Mouse (Mus musculus) neural tube, embryonic 11.5 days (tissue): ENCODE results near the gene Mink1. TPM values are rescaled to one million over a fixed set of nuclear protein-coding genes. Genes with fewer than 3 reads are reported as not detected.

Source experiments
- ATAC-seq: fragments of 200-750 bp; cut with Nextera tagmentation; 2 replicates; pipeline ENCODE4 v1.8.0; 2017; ENCODE audit warnings: moderate number of reproducible peaks, mild to moderate bottlenecking, moderate TSS enrichment, moderate library complexity; ENCODE audit not compliant: insufficient read depth, low FRiP score, low TSS enrichment
- DNase-seq: peaks from one replicate; pipeline ENCODE4 v3.0.0-alpha.2; 2015; ENCODE audit warnings: low spot score
- H3K27ac ChIP-seq: fragments of 300-500 bp; sonication (generic); 2 replicates; pipeline ENCODE4 v1.5.1; 2014; ENCODE audit warnings: low read depth, mild to moderate bottlenecking, low read length
- H3K27me3 ChIP-seq: fragments of 300-500 bp; sonication (generic); 2 replicates; pipeline ENCODE4 v1.6.1; 2014; ENCODE audit warnings: mild to moderate bottlenecking, low read length, mixed read lengths; ENCODE audit not compliant: control insufficient read depth, insufficient read depth
- H3K36me3 ChIP-seq: fragments of 300-500 bp; sonication (generic); 2 replicates; pipeline ENCODE4 v1.6.1; 2014; ENCODE audit warnings: mild to moderate bottlenecking, low read length, moderate library complexity, mixed read lengths; ENCODE audit not compliant: control insufficient read depth, insufficient read depth
- H3K4me1 ChIP-seq: fragments of 300-500 bp; sonication (generic); 2 replicates; pipeline ENCODE4 v1.6.1; 2014; ENCODE audit warnings: low read length, mixed read lengths; ENCODE audit not compliant: control insufficient read depth, insufficient read depth
- H3K4me2 ChIP-seq: fragments of 300-500 bp; sonication (generic); 2 replicates; pipeline ENCODE4 v1.6.1; 2014; ENCODE audit warnings: low read depth, mild to moderate bottlenecking, moderate library complexity
- H3K4me3 ChIP-seq: fragments of 300-500 bp; sonication (generic); 2 replicates; pipeline ENCODE4 v1.5.1; 2014; ENCODE audit warnings: low read depth, low read length
- H3K9ac ChIP-seq: fragments of 300-500 bp; sonication (generic); 2 replicates; pipeline ENCODE4 v1.6.1; 2014; ENCODE audit warnings: mild to moderate bottlenecking, low read length
- H3K9me3 ChIP-seq: fragments of 300-500 bp; sonication (generic); 2 replicates; pipeline ENCODE4 v1.6.1; 2016; ENCODE audit warnings: low read length; ENCODE audit not compliant: control insufficient read depth
- WGBS: fragments of 180-500 bp; shearing (Covaris S2); extraction: QIAGEN DNeasy Blood & Tissue Kit; methylation state at CpG from one replicate; pipeline ENCODE4 v1.1.7; 2014; 5-methylcytosine and 5-hydroxymethylcytosine counted together
- polyA plus RNA-seq: library from polyadenylated mRNA; unstranded; fragments of >200 nt; fragmentation: Nextera tagmentation; extraction: Ambion mirVana; gene quantifications from 2 replicates; pipeline ENCODE4 v1.2.1, GENCODE M21; 2014

The Mink1 gene
- polyA plus RNA-seq, 1 experiment from 2014 or later = 16.0 TPM

DNA sequence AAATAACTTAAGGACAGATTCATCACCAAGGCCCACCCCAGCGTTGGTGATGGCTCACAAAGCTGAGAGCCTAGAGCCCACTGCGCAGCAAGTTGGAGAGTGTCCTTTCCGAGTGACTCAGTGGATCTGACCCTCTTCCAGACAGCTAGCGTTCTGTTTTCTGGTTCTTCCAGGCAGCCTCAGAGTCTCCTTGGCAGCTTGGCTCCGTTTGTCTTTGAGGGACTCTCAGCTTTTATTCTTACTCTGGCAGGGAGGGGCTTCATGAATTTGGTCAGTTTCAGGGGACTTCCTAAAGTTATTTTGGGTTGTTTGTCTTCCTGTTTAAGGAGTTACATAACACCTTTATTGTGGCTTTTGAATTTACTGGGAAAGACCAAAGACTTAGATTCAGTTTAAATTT, 24.3 kb downstream of the Mink1 start:
- Histone ChIP-seq H3K36me3 (no peaks in the 10 kb centered on the region), H3K4me2 (no peak overlapping the region), H3K4me1 (peaks cover 7% of the 10 kb centered on the region; the same call in 1 of the 2 replicates), H3K9me3 (no peaks in the 10 kb centered on the region), H3K27ac (no peak overlapping the region), H3K4me3 (no peak overlapping the region), H3K27me3 (no peaks in the 10 kb centered on the region), H3K9ac (no peak overlapping the region)
- DNase-seq (no peak), ATAC-seq (no peak)
- 84% methylated on average over 5 of the region's 5 CpGs for WGBS

DNA sequence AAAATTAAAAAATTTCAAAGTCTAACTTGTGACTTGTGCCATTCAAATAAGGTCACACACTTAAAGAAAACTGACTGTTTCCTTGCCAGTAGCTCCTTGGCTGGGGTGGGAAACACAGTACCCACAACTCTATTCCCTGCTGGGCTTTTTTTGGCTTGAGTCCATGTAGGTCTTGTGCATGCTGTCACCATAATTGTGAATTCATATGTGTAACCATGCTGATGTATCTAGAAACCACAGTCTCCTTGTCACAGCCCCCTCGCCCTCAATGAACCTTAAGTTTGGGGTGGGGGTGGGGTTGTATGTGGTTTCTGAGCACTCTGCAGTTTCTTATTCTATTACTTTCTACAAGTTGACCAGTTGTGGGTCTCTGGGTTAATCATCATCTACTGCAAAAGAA, 29.1 kb downstream of the Mink1 start:
- Histone ChIP-seq H3K27ac (no peak overlapping the region), H3K4me2 (no peak overlapping the region), H3K9ac (no peak overlapping the region), H3K27me3 (no peaks in the 10 kb centered on the region), H3K36me3 (no peaks in the 10 kb centered on the region), H3K4me3 (no peak overlapping the region), H3K4me1 (no peaks in the 10 kb centered on the region), H3K9me3 (no peaks in the 10 kb centered on the region)
- WGBS = 91% methylated on average over 1 of the region's 1 CpGs
- no peak for DNase-seq
- no peak for ATAC-seq

DNA sequence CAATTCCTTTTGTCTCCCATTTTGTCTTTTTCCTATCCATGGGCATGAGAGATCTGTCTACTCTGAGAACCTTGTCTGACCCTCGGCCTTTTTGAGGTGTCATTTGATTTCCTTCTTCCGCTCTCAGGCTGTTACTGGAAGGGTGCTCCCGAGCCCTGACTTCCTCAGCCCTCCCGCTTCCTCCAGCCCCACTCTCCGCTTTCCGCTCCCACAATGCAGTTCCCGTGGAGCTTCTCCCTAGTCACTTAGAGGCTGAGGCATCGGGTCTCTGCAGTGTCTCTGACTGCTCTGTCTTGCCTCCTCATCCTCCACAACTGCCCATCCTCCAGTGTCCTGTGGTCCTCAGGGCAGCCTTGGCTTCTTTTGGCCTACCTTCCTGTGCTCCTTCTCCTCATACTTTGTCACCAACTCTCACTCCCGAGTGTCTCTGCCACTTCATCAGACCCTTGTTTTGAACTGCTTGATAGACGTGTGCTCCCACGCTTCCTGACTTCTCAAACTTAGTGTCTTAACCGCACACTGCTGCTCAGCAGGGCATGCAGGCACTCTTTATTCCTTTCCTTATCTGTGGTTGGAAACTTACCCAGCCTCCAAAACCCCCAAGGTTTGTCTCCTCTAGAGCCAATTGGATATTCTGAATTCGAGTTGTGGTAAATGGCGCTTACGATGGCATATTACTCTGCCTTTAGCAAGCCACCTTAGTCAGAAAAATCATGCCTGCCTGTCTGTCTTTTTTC, 31.7 kb downstream of the Mink1 start:
- Histone ChIP-seq H3K9me3 (no peaks in the 10 kb centered on the region), H3K27ac (no peak overlapping the region), H3K4me1 (no peaks in the 10 kb centered on the region), H3K4me3 (no peak overlapping the region), H3K4me2 (no peak overlapping the region), H3K36me3 (no peaks in the 10 kb centered on the region; the same call in none of the 2 replicates), H3K9ac (no peak overlapping the region), H3K27me3 (no peaks in the 10 kb centered on the region)
- ATAC-seq (no peak), DNase-seq (no peak)
- WGBS = 85% methylated on average over 15 of the region's 15 CpGs

DNA sequence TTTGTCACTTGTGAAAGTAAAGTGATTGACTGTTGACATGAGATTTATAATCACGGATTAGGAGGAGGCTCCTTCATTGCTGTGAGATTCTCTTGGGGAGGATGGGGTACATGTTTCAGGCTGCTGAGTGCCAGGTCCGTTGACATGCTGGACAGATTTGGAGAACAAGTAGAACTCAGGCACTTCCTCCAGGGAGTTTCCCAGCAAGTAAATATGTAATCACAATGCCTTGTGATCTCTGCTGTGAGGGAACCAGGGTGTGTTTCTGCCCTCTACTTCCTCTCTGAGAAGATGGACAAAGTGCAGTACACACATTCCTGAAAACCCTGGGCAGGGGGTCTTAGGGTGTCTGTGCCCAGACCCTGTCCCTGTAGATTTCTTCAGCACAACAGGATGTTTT, 33.0 kb downstream of the Mink1 start:
- H3K4me3 ChIP-seq = no peak overlapping the region
- H3K36me3 ChIP-seq = no peaks in the 10 kb centered on the region; the same call in none of the 2 replicates
- no peak overlapping the region for H3K4me2 ChIP-seq
- H3K4me1 ChIP-seq = no peaks in the 10 kb centered on the region
- DNase-seq = no peak
- H3K9me3 ChIP-seq = no peaks in the 10 kb centered on the region
- ATAC-seq = no peak
- no peaks in the 10 kb centered on the region for H3K27me3 ChIP-seq
- 85% methylated on average over 2 of the region's 2 CpGs for WGBS
- no peak overlapping the region for H3K27ac ChIP-seq
- H3K9ac ChIP-seq = no peak overlapping the region

DNA sequence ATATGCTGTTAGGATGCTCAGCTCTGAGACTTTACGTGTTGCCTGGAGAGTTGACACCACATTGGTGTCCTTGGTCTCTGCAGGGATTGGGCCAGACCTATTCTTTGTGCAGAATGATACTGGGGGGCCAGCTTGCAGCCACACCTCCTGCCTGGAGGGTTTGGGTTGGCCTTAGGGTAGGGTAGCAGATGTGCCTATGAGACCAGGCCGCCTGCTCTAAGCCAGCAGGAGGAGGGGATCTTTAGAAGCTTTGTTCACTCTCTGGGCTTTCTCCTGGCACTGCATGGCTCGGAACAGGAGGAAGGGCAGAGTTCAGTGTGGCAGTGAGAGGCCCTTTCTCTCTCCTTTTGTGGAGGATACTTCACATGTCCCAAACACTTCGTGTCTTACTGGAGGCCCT, 33.4 kb downstream of the Mink1 start:
- H3K9ac ChIP-seq = no peak overlapping the region
- H3K4me2 ChIP-seq = no peak overlapping the region
- H3K27me3 ChIP-seq = no peaks in the 10 kb centered on the region
- H3K36me3 ChIP-seq = no peaks in the 10 kb centered on the region; the same call in none of the 2 replicates
- H3K4me1 ChIP-seq = no peaks in the 10 kb centered on the region
- WGBS = 60% methylated on average over 4 of the region's 4 CpGs
- ATAC-seq = no peak
- no peak overlapping the region for H3K27ac ChIP-seq
- H3K4me3 ChIP-seq = no peak overlapping the region
- H3K9me3 ChIP-seq = no peaks in the 10 kb centered on the region
- DNase-seq = no peak

DNA sequence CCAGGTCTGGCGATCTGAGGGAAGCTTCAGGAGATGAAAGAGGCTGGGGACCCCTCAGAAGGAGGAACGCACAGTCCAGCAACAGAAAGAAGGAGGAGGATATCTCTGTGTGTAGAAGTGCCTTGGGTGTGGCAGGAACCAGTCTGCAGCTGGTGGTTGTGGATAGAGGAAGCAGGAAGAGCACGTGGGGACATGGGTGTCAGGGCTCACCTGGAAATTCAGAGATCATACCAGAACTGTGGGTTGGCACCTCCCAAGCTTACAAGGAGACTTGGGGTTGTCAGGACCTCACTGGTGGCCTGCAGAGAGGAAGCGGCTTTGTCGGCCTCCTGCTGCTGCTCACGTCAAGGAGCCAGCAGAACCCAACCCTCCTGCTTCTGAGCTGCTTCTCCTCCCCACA, 34.6 kb downstream of the Mink1 start:
- no peaks in the 10 kb centered on the region for H3K27me3 ChIP-seq
- no peaks in the 10 kb centered on the region; the same call in none of the 2 replicates for H3K36me3 ChIP-seq
- no peak for DNase-seq
- no peak overlapping the region for H3K9ac ChIP-seq
- WGBS = 82% methylated on average over 6 of the region's 6 CpGs
- H3K27ac ChIP-seq = no peak overlapping the region
- no peaks in the 10 kb centered on the region for H3K4me1 ChIP-seq
- H3K4me3 ChIP-seq = no peak overlapping the region
- no peak for ATAC-seq
- H3K9me3 ChIP-seq = no peaks in the 10 kb centered on the region
- no peak overlapping the region for H3K4me2 ChIP-seq

DNA sequence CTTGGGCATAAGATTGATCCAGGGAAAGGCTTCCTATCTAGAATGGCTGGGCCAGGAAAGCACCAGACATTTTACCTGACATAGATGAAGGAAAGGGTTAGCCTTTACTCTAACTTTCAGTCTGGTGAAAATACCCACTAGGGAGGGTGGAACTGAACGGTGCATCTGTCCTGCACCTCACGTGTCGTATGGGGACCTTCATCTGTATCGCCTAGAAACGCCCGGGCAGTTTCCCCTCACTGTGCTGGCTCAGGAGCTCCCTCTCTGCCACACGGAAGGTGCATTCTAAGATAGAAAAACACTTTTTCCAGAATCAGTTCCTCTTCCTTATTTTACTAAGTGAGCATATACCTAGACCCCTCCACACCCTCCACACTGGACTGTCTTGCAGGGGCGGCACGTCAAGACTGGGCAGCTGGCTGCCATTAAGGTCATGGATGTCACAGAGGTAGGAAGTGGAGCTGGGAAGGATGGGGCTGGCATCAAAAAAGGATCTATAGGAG, 35.8 kb downstream of the Mink1 start:
- H3K36me3 ChIP-seq = peaks cover 1% of the 10 kb centered on the region
- no peak for ATAC-seq
- no peaks in the 10 kb centered on the region for H3K4me1 ChIP-seq
- no peak overlapping the region for H3K27ac ChIP-seq
- DNase-seq = no peak
- H3K4me2 ChIP-seq = no peak overlapping the region
- H3K9ac ChIP-seq = no peak overlapping the region
- no peaks in the 10 kb centered on the region for H3K27me3 ChIP-seq
- no peak overlapping the region for H3K4me3 ChIP-seq
- no peaks in the 10 kb centered on the region for H3K9me3 ChIP-seq
- 90% methylated on average over 9 of the region's 9 CpGs for WGBS

DNA sequence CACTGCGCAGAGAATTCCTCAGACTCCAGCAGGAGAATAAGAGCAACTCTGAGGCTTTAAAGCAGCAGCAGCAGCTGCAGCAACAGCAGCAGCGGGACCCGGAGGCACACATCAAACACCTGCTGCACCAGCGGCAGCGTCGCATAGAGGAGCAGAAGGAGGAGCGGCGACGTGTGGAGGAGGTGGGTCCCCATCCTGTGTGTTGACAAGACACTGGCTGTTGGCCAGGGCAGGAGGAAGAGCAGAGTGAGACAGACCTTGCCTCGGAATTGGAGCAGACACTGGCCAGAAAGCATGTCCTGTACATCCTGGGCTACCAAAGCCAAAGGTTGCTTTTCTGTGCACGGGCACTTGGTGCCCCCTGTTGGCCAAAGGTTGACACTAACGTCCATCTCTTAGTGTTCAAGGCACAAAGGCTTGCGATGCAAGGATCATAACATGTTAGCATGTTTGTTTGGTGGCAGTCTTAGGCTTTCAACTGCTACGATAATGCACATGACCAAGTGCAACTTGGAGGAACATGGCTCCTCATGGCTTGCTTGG, 42.4 kb downstream of the Mink1 start:
- ATAC-seq (no peak), DNase-seq (peak; percentile 76)
- WGBS = 64% methylated on average over 14 of the region's 14 CpGs
- Histone ChIP-seq H3K9ac (no peak overlapping the region), H3K4me1 (no peaks in the 10 kb centered on the region), H3K27me3 (no peaks in the 10 kb centered on the region), H3K27ac (no peak overlapping the region), H3K36me3 (peaks cover 18% of the 10 kb centered on the region), H3K9me3 (no peaks in the 10 kb centered on the region), H3K4me2 (no peak overlapping the region), H3K4me3 (no peak overlapping the region)

DNA sequence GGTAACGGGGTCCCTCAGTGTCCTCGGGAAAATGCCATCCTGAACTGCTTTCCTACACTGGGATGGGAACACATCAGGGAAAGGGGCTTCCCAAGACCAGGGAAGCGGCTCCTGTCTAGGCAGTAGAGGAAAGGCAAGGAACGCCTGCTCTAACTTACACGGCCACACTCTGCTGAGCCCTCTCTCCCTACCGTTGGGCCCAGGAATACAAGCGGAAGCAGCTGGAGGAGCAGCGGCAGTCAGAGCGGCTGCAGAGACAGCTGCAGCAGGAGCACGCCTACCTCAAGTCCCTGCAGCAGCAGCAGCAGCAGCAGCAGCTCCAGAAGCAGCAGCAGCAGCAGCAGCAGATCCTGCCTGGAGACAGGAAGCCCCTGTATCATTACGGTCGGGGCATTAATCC, 44.0 kb downstream of the Mink1 start:
- Histone ChIP-seq H3K4me2 (no peak overlapping the region), H3K9ac (no peak overlapping the region), H3K4me3 (no peak overlapping the region), H3K27ac (no peak overlapping the region), H3K9me3 (no peaks in the 10 kb centered on the region), H3K27me3 (no peaks in the 10 kb centered on the region), H3K36me3 (peaks cover 21% of the 10 kb centered on the region), H3K4me1 (no peaks in the 10 kb centered on the region)
- 70% methylated on average over 12 of the region's 12 CpGs for WGBS
- no peak for ATAC-seq
- DNase-seq = no peak
